ENCODE assay signal across 15 mouse cellular contexts in the genomic region with DNA sequence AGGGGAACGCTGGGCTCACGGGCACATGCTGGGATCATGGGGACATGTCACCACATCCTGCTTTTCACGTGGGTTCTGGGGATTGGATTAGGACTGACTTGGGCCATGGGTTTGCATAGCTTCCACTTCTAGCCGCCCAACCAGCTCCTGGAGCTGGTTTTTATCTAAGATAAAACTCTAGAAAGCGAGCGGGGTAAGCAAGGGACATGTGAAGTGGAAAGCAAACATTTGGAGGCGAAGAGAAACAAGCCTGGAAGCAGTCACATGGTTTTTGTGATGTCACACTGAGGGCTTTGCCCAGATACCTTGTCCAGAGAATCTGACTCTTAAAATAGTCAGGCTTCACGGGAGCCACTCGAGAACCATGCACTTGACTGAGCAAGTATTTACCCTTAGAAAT. TPM values are rescaled to one million over a fixed set of nuclear protein-coding genes. Genes with fewer than 3 reads are reported as not detected.
DNase-seq lines count a peak whose midpoint lies in the region; ATAC-seq and TF ChIP-seq lines count a peak whose summit lies in the region.
"Had no signal": no experiment of that assay in that cellular context is flagged by ENCODE, and none has a peak within 500 bp of the region (broad histone marks: within the 10 kb centered on the region; RNA-seq: fewer than 3 reads in every experiment).

No protein-coding gene starts in this region.

- DNase-seq in liver, embryonic 13.5 days = no peak
- DNase-seq in liver = no peak
- peak; percentile 65 for DNase-seq in lung, embryonic 14.5 days
- DNase-seq in stomach, postnatal 0 days (ENCODE audit: low spot score) = peak; percentile 22
- no peak for DNase-seq in testis, postnatal 10 days (ENCODE audit: low spot score)
- DNase-seq in left cerebral cortex, postnatal 10 days (ENCODE audit: extremely low spot score in 1 of 2, low spot score in 2 of 2) = no peak
- DNase-seq in thymus, postnatal 25 days = no peak
- DNase-seq: adrenal gland, postnatal 25 days; cerebellum, postnatal 25 days; kidney, adult 18-20 months; kidney, postnatal 4 days; right cerebral cortex, postnatal 25 days had no signal

- peaks cover 78% of the 10 kb centered on the region for H3K4me1 ChIP-seq in liver, embryonic 13.5 days (replicated peaks)
- peaks cover 43 to 60% of the 10 kb centered on the region in 2 experiments for H3K4me1 ChIP-seq in heart, embryonic 14.5 days (ENCODE audit: control insufficient read depth in 2 of 2, insufficient read depth in 2 of 2, low read length in 2 of 2)
- H3K4me1 ChIP-seq in lung, embryonic 14.5 days (ENCODE audit: insufficient read depth) = no peaks in the 10 kb centered on the region
- no peaks in the 10 kb centered on the region for H3K4me1 ChIP-seq in stomach, postnatal 0 days (replicated peaks; ENCODE audit: control insufficient read depth, insufficient read depth)

- no peak overlapping the region for H3K4me2 ChIP-seq in liver, embryonic 13.5 days
- no peak overlapping the region for H3K4me2 ChIP-seq in heart, embryonic 14.5 days (ENCODE audit: low read length)
- no peak overlapping the region for H3K4me2 ChIP-seq in lung, embryonic 14.5 days
- no peak overlapping the region for H3K4me2 ChIP-seq in stomach, postnatal 0 days (replicated peaks; ENCODE audit: low read depth)
- H3K4me2 ChIP-seq: hindbrain, embryonic 12.5 days had no signal

- H3K9ac ChIP-seq in liver, embryonic 13.5 days = 0 out of 2 replicates have a peak overlapping the region, but pooled peaks have one; percentile 49
- no peak overlapping the region for H3K9ac ChIP-seq in heart, embryonic 14.5 days (ENCODE audit: low read length)
- H3K9ac ChIP-seq in lung, embryonic 14.5 days = no peak overlapping the region
- H3K9ac ChIP-seq in stomach, postnatal 0 days (ENCODE audit: low read length) = no peak overlapping the region
- H3K9ac ChIP-seq: hindbrain, embryonic 12.5 days had no signal

- 69% methylated on average over 9 of the region's 9 CpGs for whole genome bisulfite sequencing in liver, embryonic 13.5 days (ENCODE audit: insufficient replicate concordance)
- 11% methylated on average over 9 of the region's 9 CpGs for WGBS in heart, embryonic 14.5 days
- 50% methylated on average over 9 of the region's 9 CpGs for WGBS in lung, embryonic 14.5 days
- WGBS in stomach, postnatal 0 days = 60% methylated on average over 9 of the region's 9 CpGs

- H3K4me3 ChIP-seq in liver, embryonic 13.5 days (replicated peaks) = no peak overlapping the region
- H3K4me3 ChIP-seq in heart, embryonic 14.5 days (ENCODE audit: control insufficient read depth in 1 of 2, insufficient read depth in 1 of 2, low read depth in 1 of 2, low read length in 2 of 2) = no peak overlapping the region
- H3K4me3 ChIP-seq in lung, embryonic 14.5 days (ENCODE audit: low read depth, low read length) = no peak overlapping the region
- no peak overlapping the region for H3K4me3 ChIP-seq in stomach, postnatal 0 days (ENCODE audit: low read depth, low read length)
- H3K4me3 ChIP-seq: hindbrain, embryonic 12.5 days; myocyte had no signal

- ATAC-seq in liver, embryonic 13.5 days (ENCODE audit: low read depth) = no peak
- peak; percentile 28; the same call in 1 of the 2 replicates for ATAC-seq in heart, embryonic 14.5 days (ENCODE audit: insufficient number of reproducible peaks, insufficient read depth, low FRiP score, low read depth)
- peak; percentile 32; the same call in 1 of the 2 replicates for ATAC-seq in lung, embryonic 14.5 days (ENCODE audit: insufficient read depth)
- ATAC-seq in stomach, postnatal 0 days (ENCODE audit: low FRiP score, low TSS enrichment) = peak; percentile 36; the same call in 1 of the 2 replicates

- no peak for TF ChIP-seq EP300 in stomach, postnatal 0 days (optimal IDR thresholded peaks at IDR 0.05)

- H3K27me3 ChIP-seq in liver, embryonic 13.5 days = no peaks in the 10 kb centered on the region
- H3K27me3 ChIP-seq in heart, embryonic 14.5 days (ENCODE audit: control insufficient read depth, insufficient read depth, low read length) = no peaks in the 10 kb centered on the region
- H3K27me3 ChIP-seq in lung, embryonic 14.5 days (ENCODE audit: insufficient read depth, low read length) = no peaks in the 10 kb centered on the region
- no peaks in the 10 kb centered on the region for H3K27me3 ChIP-seq in stomach, postnatal 0 days (ENCODE audit: control insufficient read depth, insufficient read depth, low read length)
- H3K27me3 ChIP-seq: hindbrain, embryonic 12.5 days had no signal

- TF ChIP-seq CTCF in lung, embryonic 14.5 days (IDR thresholded peaks at IDR 0.05; ENCODE audit: low read depth) = no peak
- no peak for TF ChIP-seq CTCF in stomach, postnatal 0 days (IDR thresholded peaks at IDR 0.05; ENCODE audit: low read depth)

- H3K36me3 ChIP-seq in liver, embryonic 13.5 days = peaks cover 98% of the 10 kb centered on the region
- peaks cover 58% of the 10 kb centered on the region for H3K36me3 ChIP-seq in heart, embryonic 14.5 days (ENCODE audit: control insufficient read depth, insufficient read depth, low read length)
- H3K36me3 ChIP-seq in lung, embryonic 14.5 days (ENCODE audit: insufficient read depth) = no peaks in the 10 kb centered on the region
- no peaks in the 10 kb centered on the region for H3K36me3 ChIP-seq in stomach, postnatal 0 days (ENCODE audit: control insufficient read depth, insufficient read depth, low read length)
- H3K36me3 ChIP-seq: hindbrain, embryonic 12.5 days had no signal

- no peaks in the 10 kb centered on the region for H3K9me3 ChIP-seq in liver, embryonic 13.5 days (replicated peaks)
- no peaks in the 10 kb centered on the region for H3K9me3 ChIP-seq in heart, embryonic 14.5 days (ENCODE audit: control insufficient read depth, low read length)
- no peaks in the 10 kb centered on the region for H3K9me3 ChIP-seq in lung, embryonic 14.5 days (ENCODE audit: low read depth, low read length)
- no peaks in the 10 kb centered on the region for H3K9me3 ChIP-seq in stomach, postnatal 0 days (ENCODE audit: control insufficient read depth, low read length)
- H3K9me3 ChIP-seq: hindbrain, embryonic 12.5 days had no signal

- peak overlapping the region; percentile 73 for H3K27ac ChIP-seq in liver, embryonic 13.5 days
- peak overlapping the region; percentile 94 to 95 for H3K27ac ChIP-seq in heart, embryonic 14.5 days (replicated peaks in 1 of 2; ENCODE audit: control insufficient read depth in 1 of 2, insufficient read depth in 1 of 2, low read depth in 2 of 2, low read length in 2 of 2)
- peak overlapping the region; percentile 66; the same call in 1 of the 2 replicates for H3K27ac ChIP-seq in lung, embryonic 14.5 days (ENCODE audit: low read depth)
- H3K27ac ChIP-seq in stomach, postnatal 0 days (replicated peaks) = no peak overlapping the region
- H3K27ac ChIP-seq: hindbrain, embryonic 12.5 days had no signal

- intact Hi-C loops in left cerebral cortex, postnatal 10 days (cut with DNase I) = loop anchor here (5.0 kb wide), 2 partner anchors 425 to 720 kb away; no protein-coding TSS in a partner anchor

RNA-seq across cellular contexts. Expression of a gene that starts 29.9 kb away (rescaled TPM):
- 352 and 354 TPM in 2 replicates for polyA plus RNA-seq in liver, embryonic 13.5 days (2015; fragmentation: Nextera tagmentation; extraction: Ambion mirVana)
- polyA plus RNA-seq in heart, embryonic 14.5 days (2014; fragmentation: Nextera tagmentation; extraction: Ambion mirVana) = 202 and 210 TPM in 2 replicates
- 22.9 and 25.3 TPM in 2 replicates for polyA plus RNA-seq in lung, embryonic 14.5 days (2014; fragmentation: Nextera tagmentation; extraction: Ambion mirVana)
- polyA plus RNA-seq in stomach, postnatal 0 days (2015; fragmentation: Nextera tagmentation; extraction: Ambion mirVana) = 38.7 and 40.3 TPM in 2 replicates
- 10 to 100 TPM; 32.9 to 34.9 TPM for total RNA-seq in left cerebral cortex, postnatal 10 days (2021)

Comparison
In these comparisons a context has a peak if more than half of its experiments do, and no peak if none do; other contexts are left out.
1. DNase-seq: peak in lung, embryonic 14.5 days (single experiment) and stomach, postnatal 0 days (single experiment); none in liver, embryonic 13.5 days (single experiment), liver (single experiment), testis, postnatal 10 days (single experiment), left cerebral cortex, postnatal 10 days (0 of 2) and thymus, postnatal 25 days (single experiment).